ENCODE assay signal across 8 mouse cellular contexts in the genomic region with DNA sequence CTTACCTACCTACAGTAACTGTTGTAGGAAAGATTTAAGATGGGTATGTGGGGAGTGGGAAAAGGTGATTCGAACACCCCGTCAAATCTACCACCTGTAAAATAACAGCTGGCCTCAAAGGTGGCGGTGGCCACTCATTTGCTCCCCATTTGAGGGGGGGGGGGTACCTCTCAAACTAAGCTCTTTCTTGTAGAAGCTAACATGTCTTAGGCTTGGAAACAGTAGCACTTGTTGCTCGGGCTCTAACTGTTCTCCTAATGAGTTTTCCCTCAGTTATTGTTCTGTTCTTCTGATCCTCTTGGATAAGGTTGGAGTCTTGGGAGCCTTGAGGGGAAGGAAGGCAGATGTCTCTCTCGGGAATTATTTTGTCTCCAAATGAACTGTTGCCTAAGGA. TPM values are rescaled to one million over a fixed set of nuclear protein-coding genes. Genes with fewer than 3 reads are reported as not detected.
DNase-seq lines count a peak whose midpoint lies in the region; ATAC-seq and TF ChIP-seq lines count a peak whose summit lies in the region.

No protein-coding gene starts in this region.

- peak overlapping the region; percentile 41 for H3K4me3 ChIP-seq in lung, embryonic 14.5 days (ENCODE audit: low read depth, low read length)
- peak overlapping the region; percentile 51 for H3K4me3 ChIP-seq in embryonic facial prominence, embryonic 12.5 days
- peak overlapping the region; percentile 53 for H3K4me3 ChIP-seq in limb, embryonic 13.5 days
- peak overlapping the region; percentile 64 for H3K4me3 ChIP-seq in small intestine, adult 2 months (ENCODE audit: low read depth, low read length)

- ATAC-seq in lung, embryonic 14.5 days (ENCODE audit: insufficient read depth): 0 out of 2 replicates have a peak, but pooled peaks have one; percentile 1
- no peak for ATAC-seq in embryonic facial prominence, embryonic 12.5 days (ENCODE audit: insufficient number of reproducible peaks, insufficient read depth, low FRiP score, low TSS enrichment)
- peak; percentile 11; the same call in 1 of the 2 replicates for ATAC-seq in limb, embryonic 13.5 days (ENCODE audit: low FRiP score, low read depth)

- H3K36me3 ChIP-seq in lung, embryonic 14.5 days (ENCODE audit: insufficient read depth): peaks cover 32% of the 10 kb centered on the region
- H3K36me3 ChIP-seq in embryonic facial prominence, embryonic 12.5 days: peaks cover 23% of the 10 kb centered on the region
- peaks cover 36% of the 10 kb centered on the region for H3K36me3 ChIP-seq in limb, embryonic 13.5 days
- H3K36me3 ChIP-seq in small intestine, adult 2 months (ENCODE audit: control insufficient read depth, insufficient read depth, low read length): peaks cover 14% of the 10 kb centered on the region

- TF ChIP-seq CTCF in lung, embryonic 14.5 days (IDR thresholded peaks at IDR 0.05; ENCODE audit: low read depth): no peak
- no peak for TF ChIP-seq CTCF in small intestine, adult 2 months (IDR thresholded peaks at IDR 0.05; ENCODE audit: extremely low read depth, insufficient read length, insufficient replicate concordance, low read depth, low read length)

- H3K4me1 ChIP-seq in lung, embryonic 14.5 days (ENCODE audit: insufficient read depth): no peaks in the 10 kb centered on the region
- H3K4me1 ChIP-seq in embryonic facial prominence, embryonic 12.5 days: peaks cover 12% of the 10 kb centered on the region
- peaks cover 17% of the 10 kb centered on the region for H3K4me1 ChIP-seq in limb, embryonic 13.5 days
- peaks cover 6% of the 10 kb centered on the region; the same call in 1 of the 2 replicates for H3K4me1 ChIP-seq in small intestine, adult 2 months (ENCODE audit: control insufficient read depth, insufficient read depth, insufficient read length, low read length)

- H3K9me3 ChIP-seq in lung, embryonic 14.5 days (ENCODE audit: low read depth, low read length): no peaks in the 10 kb centered on the region
- H3K9me3 ChIP-seq in embryonic facial prominence, embryonic 12.5 days: no peaks in the 10 kb centered on the region
- no peaks in the 10 kb centered on the region for H3K9me3 ChIP-seq in limb, embryonic 13.5 days

- H3K4me2 ChIP-seq in lung, embryonic 14.5 days: peak overlapping the region; percentile 74
- H3K4me2 ChIP-seq in embryonic facial prominence, embryonic 12.5 days (replicated peaks): peak overlapping the region; percentile 71
- peak overlapping the region; percentile 75 for H3K4me2 ChIP-seq in limb, embryonic 13.5 days (replicated peaks)

- no peaks in the 10 kb centered on the region for H3K27me3 ChIP-seq in lung, embryonic 14.5 days (ENCODE audit: insufficient read depth, low read length)
- no peaks in the 10 kb centered on the region for H3K27me3 ChIP-seq in embryonic facial prominence, embryonic 12.5 days
- H3K27me3 ChIP-seq in limb, embryonic 13.5 days: no peaks in the 10 kb centered on the region
- no peaks in the 10 kb centered on the region for H3K27me3 ChIP-seq in small intestine, adult 2 months (ENCODE audit: control insufficient read depth, insufficient read depth, low read length)

- intact Hi-C loops in left cerebral cortex, postnatal 14 days (cut with DNase I): no loop called here

- H3K9ac ChIP-seq in lung, embryonic 14.5 days: peak overlapping the region; percentile 56
- peak overlapping the region; percentile 55 for H3K9ac ChIP-seq in embryonic facial prominence, embryonic 12.5 days
- H3K9ac ChIP-seq in limb, embryonic 13.5 days: peak overlapping the region; percentile 68

- peak overlapping the region; percentile 73 for H3K27ac ChIP-seq in lung, embryonic 14.5 days (ENCODE audit: low read depth)
- H3K27ac ChIP-seq in embryonic facial prominence, embryonic 12.5 days: peak overlapping the region; percentile 85
- H3K27ac ChIP-seq in limb, embryonic 13.5 days: peak overlapping the region; percentile 85
- peak overlapping the region; percentile 85 for H3K27ac ChIP-seq in small intestine, adult 2 months (ENCODE audit: insufficient read depth, low read depth, low read length)

- TF ChIP-seq POLR2A in small intestine, adult 2 months (IDR thresholded peaks at IDR 0.05; ENCODE audit: low read depth, low read length): no peak

- 5% methylated on average over 5 of the region's 5 CpGs for WGBS in lung, embryonic 14.5 days
- 6% methylated on average over 5 of the region's 5 CpGs for WGBS in embryonic facial prominence, embryonic 12.5 days
- WGBS in limb, embryonic 13.5 days: 5% methylated on average over 5 of the region's 5 CpGs
- under 1% methylated on average over 5 of the region's 5 CpGs for WGBS in small intestine, adult 2 months

- DNase-seq in lung, embryonic 14.5 days: peak; percentile 15
- DNase-seq in lung, postnatal 10 days: no peak
- no peak for DNase-seq in urinary bladder, postnatal 25 days (ENCODE audit: low spot score)
- DNase-seq in left cerebral cortex, postnatal 14 days (ENCODE audit: low spot score in 2 of 2): no peak
- no peak for DNase-seq in layer of hippocampus, postnatal 36 days

RNA-seq across cellular contexts. Expression of gene Cntrl, which starts 23.4 kb away (rescaled TPM):
- 30.5 and 30.8 TPM in 2 replicates for polyA plus RNA-seq in lung, embryonic 14.5 days (2014; fragmentation: Nextera tagmentation; extraction: Ambion mirVana)
- polyA plus RNA-seq in embryonic facial prominence, embryonic 12.5 days (2016; fragmentation: Nextera tagmentation; extraction: Ambion mirVana): 28.7 and 31.2 TPM in 2 replicates
- polyA plus RNA-seq in limb, embryonic 13.5 days (2015; fragmentation: Nextera tagmentation; extraction: Ambion mirVana): 27.2 and 27.3 TPM in 2 replicates
- 3.0 and 5.2 TPM in 2 replicates for polyA plus RNA-seq in small intestine, adult 2 months (2012; rRNA removed)
- 1 to 10 TPM; 8.0 to 8.3 TPM for total RNA-seq in left cerebral cortex, postnatal 14 days (2021)
- 10 to 100 TPM in 1 of 2 experiments, 1 to 10 TPM in 1; 9.9 to 11.1 TPM for total RNA-seq in layer of hippocampus, postnatal 36 days (2021)

RNA-seq across cellular contexts. Expression of gene AI182371, which starts 31.3 kb away (rescaled TPM):
- 0.15 TPM in 1 of 2 replicates, not detected in the other for polyA plus RNA-seq in lung, embryonic 14.5 days (2014; fragmentation: Nextera tagmentation; extraction: Ambion mirVana)
- 0.19 and 0.55 TPM in 2 replicates for polyA plus RNA-seq in embryonic facial prominence, embryonic 12.5 days (2016; fragmentation: Nextera tagmentation; extraction: Ambion mirVana)
- polyA plus RNA-seq in limb, embryonic 13.5 days (2015; fragmentation: Nextera tagmentation; extraction: Ambion mirVana): 0.28 and 0.60 TPM in 2 replicates
- polyA plus RNA-seq in small intestine, adult 2 months (2012; rRNA removed): 0.22 TPM in 1 of 2 replicates, not detected in the other
- total RNA-seq in left cerebral cortex, postnatal 14 days (2021): under 1 TPM; 0.22 to 0.44 TPM
- total RNA-seq in layer of hippocampus, postnatal 36 days (2021): under 1 TPM in 1 of 2 experiments, not detected in 1; 0.55 TPM
